Mouse (Mus musculus) hindlimb bud, embryonic 11.5 days (tissue): ENCODE results near the gene Sucla2.
A peak's percentile ranks its signal among the peaks of the same experiment; 100 is the strongest.

ENCODE experiments used
- DNase-seq: peaks from one replicate; pipeline ENCODE4 v3.0.0-alpha.2; 2012; ENCODE audit warnings: low read depth, low spot score; ENCODE audit errors: extremely low spot score

Gene Sucla2

DNA sequence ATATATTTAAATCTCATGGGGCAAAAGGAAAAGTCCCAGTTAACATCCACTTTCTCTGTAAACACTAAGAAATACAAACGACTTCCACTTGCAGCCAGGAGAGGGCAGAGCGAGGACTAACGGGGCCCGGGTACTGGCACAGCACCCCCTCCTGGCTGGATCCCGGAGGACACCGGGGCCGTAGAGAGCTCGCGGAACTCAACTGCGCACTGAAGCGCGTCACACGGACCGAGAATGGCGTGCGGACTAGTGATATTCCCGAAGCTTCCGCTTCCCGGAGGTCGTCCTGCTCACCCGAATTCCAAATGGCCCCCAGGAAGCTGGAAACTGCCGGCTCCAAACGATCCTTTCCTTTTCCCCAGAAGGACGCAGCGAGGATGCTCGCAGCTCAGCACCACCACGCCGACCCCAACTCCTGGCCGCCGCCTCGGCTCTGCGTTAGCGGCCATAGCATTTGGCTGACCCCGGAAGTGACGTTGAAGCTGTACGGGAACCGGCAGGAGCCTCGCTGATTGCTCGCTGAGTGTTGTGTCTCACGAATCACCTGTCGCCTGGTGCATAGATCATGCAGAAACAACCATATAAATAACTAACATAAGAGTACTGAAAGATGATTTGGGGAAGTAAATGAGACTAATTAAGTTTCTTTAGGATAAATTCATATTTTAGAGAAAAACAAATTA lies at the start of gene Sucla2:
Gene Sucla2 (plus strand): TSS at position 554 of the 683 bp plus-strand sequence.
- peak; percentile 85 for DNase-seq

- no peak for DNase-seq
These were observed 49.6 kb upstream of the Sucla2 start for GRCm38 (mm10) chr14:73475506-73475905.

GRCm38 (mm10) chr14:73476361-73476934 lies 48.7 kb upstream of the Sucla2 start:
- DNase-seq, result no peak

DNA sequence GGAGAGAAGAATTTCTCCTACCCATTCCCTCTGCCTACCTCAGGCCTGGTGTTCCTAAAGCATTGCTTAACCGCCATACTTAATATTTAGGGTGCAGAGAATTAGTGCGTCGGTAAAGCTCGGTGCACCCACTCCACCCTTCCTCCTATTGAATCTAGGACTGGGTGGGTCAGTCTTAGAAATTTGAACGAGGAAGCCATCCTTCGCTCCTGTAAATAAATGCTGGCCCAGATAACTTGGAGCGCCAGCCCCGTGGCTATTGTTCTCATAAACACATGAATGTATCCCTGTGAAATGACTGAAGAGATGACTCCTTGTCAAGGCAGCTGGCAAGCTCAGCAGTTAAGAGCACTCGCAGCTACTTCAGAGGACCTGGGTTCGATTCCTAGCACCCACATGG lies 48.0 kb upstream of the Sucla2 start:
- DNase-seq, result no peak

DNA sequence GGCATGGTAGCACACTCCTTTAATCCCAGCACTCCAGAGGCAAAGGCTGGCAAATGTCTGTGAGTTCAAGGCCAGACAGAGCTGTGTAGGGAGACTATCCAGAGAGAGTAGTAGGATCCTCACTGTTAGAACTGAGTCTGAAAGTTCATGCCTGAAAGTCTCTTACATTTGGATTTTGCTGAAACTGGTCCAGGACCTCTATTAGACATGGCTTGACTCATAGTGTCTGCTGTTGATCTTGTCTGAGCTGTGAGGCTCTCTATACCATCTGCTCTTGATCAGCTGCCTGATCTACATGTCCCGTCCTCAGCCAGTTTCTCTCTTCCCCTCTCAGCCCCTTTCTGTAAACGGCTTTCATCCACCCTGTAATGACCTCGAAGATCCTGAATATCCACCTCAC lies 46.8 kb upstream of the Sucla2 start:
- DNase-seq, result no peak

GRCm38 (mm10) chr14:73479771-73480170 lies 45.3 kb upstream of the Sucla2 start:
- DNase-seq, result no peak

DNA sequence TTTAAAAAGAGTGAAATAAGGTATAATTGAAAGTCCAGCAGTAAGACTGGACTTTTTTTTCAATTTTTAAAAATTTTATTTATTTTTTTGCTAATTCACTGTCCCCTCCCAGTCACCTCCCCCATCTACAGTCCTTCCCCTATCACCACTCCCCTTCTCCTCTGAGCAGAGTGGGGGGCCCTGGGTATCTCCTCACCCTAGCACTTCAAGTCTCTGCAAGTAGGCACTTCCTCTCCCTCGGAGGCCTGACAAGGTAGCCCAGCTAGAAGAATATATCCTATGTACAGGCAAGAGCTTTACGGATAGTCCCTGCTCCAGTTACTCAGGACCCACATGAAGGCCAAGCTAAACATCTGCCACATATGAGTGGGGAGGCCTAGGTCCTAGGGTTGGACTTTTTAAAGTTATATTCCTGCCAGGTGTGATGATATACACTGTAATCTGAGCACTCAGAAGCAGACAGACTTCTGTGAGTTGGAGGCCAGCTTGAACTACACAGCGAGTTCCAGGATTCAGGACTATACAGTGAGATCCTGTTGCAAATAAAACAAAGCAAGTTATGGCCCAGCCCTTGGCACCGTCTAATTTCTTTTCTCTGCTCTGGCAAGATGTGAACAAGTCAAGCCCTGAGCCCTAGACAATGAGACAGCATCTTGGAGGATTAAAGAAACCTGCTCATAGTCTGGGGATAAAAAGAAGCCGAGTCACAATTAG lies 41.4 kb upstream of the Sucla2 start:
- DNase-seq, result no peak

- DNase-seq, result no peak
These were observed 40.6 kb upstream of the Sucla2 start for GRCm38 (mm10) chr14:73484366-73485110.

GRCm38 (mm10) chr14:73486641-73487040 lies 38.5 kb upstream of the Sucla2 start:
- no peak for DNase-seq

DNA sequence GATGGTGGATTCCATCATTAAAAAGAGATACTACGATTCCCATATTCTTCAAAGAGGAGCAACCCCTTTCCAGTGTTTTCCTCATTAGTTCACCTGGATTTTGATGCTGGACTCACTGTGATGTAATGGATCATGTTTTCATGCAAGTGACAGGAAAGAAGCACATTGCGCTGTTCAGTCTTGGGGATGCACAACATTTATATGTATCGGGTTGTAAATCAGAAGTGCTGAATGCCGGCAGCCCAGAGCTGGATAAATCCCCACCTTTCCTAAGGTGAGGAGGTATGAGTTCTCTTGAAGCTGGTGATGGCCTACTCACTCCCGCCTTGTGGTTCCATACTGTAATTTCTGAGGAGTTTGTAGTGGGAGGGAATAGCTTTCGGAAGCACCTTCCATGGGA lies 31.8 kb upstream of the Sucla2 start:
- no peak for DNase-seq

DNA sequence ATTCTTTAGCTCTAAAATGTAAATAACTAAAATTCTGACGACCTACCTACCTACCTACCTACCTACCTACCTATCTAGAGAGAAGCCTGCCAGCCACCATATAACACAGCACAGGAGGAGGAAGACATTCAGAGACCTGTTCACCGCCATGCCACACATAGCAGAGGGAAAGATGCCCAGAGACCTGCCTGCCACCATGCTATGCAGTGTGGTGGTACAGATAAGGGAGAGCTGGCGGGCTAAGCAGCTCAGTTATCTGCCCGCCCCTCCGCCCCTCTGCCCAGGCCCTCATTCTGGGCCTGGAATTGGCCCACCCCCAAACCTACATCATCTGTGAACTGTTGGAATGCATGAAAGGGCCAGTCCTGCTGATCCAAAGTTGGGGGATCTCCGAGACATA lies 31.0 kb upstream of the Sucla2 start:
- DNase-seq, result no peak

DNA sequence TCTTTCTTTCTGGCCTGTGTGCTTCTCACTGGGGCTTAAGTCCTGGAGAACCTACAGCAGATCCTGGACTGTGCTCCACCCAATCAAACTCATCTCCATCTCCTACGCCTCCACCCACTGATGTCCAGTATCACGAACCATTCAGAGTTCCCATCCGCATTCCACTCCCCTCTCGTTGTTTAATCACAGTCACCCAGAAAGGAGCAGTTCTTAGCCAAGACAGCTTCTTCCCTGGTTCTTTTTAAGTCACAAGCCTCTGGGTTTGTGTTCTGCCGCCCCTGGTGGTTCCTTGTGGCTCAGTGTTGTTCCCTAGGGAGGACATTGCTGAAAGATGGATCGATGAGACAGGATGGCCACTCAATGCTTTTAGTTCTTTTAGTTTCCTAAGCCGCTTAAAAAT lies 29.4 kb upstream of the Sucla2 start:
- DNase-seq, result no peak

DNA sequence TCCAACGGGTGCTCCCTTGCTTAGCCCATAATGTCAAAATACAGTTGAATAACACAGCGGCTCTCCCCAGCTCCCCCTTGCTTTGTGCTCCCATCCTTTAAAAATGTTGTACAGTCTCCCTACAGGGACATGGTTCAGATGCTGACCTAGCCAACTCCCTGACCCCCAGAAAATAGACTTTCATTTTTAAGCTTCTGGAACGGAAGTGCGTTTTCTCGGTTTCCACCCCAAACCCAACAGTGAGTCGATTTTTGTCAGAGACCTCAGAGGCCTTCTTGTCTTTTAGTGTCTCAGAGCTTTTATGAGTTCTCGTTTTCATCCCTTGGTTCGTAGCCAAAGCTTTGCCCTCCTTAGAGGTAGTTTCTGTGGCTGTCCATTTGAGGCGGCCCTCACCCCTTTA lies 23.8 kb upstream of the Sucla2 start:
- no peak for DNase-seq

DNA sequence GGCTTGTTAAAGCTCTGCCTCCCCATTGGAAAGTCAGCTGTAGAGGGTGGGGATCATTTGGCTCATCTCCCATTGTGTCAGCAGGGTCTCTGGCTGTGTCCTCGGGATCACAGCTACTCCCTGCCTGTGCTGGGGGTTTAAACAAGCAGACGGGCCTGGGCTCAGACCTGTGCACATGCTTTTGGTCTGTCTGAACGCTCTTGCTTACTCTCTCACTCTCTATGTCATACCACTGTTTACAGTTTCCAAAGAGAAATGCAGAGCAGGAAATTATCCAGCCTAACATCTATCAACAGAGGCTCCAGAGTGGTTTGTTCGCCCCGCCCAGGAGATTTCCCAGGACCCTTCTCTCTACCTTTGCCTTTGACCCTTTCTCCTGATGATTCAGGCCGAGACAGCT lies 23.4 kb upstream of the Sucla2 start:
- no peak for DNase-seq

- DNase-seq, result no peak
These were observed 22.4 kb upstream of the Sucla2 start for GRCm38 (mm10) chr14:73502591-73503184.

DNA sequence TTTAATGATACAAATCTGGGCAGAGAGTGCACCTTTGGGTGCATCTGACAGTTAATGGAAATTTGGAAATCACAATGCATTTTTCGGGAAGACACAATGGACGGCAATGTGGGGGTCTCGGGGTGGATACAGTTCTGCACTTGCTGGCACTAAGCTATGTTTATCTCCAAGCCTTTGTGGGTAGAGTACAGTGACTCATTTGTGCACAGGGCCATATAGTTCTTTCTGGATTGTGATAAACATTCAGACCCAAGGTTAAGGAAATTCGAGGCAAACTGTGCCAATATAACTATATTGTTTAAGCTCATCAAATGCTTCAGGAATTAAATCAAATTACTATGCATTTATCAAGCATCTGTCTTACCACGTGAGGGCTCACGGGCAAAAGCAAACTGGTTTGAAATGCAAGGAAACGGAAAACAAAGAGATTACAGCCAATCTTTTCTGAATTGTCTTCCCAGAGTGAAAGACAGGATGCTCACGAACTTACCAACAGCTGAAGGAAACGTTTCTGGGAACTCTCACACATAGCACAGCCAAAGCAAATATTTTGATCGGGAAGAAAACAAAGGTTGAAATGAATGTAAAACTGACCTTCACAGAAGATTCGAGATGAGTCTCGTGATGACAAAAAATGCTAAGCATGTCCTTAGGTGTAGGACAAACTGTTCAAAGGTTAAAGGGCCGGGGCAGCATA lies 21.7 kb upstream of the Sucla2 start:
- no peak for DNase-seq

- DNase-seq, result no peak
These were observed 18.8 kb upstream of the Sucla2 start for GRCm38 (mm10) chr14:73506283-73506682.

DNA sequence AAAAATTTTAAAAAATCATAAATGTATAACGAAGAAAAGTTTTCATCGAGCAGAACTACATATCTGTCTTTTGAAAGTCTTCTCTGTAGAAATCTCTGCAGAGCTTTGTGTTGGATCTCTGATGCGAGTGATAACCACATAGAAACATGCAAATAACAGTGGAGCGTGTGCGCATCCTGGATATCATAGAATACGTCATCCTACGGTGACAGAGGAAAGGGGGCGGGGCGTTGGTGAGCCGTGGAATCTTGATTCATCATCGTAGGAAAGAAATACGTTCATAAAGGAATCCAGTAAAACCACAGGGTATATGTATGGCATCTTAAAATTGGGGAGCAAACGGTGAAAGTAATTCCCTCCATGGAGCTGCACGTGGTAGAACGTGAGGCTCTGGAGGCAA lies 17.9 kb upstream of the Sucla2 start:
- DNase-seq, result no peak

DNA sequence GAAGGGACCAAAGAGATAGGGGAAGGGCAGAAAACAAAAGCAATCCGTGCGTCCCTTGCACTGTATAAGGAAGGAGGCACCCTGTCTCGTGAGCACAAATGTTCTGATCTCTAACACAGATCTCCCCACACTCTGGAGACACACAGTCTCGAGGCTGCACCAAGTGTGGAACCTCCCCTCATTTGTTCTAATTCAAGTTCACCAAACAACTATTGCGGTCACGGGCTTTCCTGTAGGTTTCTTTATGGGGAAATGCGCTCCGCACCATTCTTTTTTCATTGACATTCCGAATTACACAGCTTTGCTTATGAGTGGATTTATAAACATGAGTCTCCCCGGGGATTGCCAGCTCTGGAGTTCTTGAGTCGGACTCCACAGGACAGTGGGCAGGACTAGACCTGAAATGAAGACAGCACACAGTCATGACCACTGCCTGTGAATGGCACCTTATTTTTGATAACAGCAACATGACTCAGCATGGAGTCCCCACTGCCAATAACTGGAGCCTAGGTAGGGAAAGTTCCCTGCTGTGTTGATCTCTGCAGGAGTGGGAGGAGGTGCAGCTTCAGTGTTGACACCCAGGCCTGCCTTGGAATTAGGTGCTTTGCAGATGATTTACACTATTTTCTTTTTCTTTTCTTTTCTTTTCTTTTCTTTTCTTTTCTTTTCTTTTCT lies 17.3 kb upstream of the Sucla2 start:
- no peak for DNase-seq
